Mouse (Mus musculus): ENCODE measurements around the gene Gjb3. TPM values are rescaled to one million over a fixed set of nuclear protein-coding genes. Genes with fewer than 3 reads are reported as not detected.

Gjb3 gene
- polyA plus RNA-seq, 1 experiment, result 0.18 TPM

DNA sequence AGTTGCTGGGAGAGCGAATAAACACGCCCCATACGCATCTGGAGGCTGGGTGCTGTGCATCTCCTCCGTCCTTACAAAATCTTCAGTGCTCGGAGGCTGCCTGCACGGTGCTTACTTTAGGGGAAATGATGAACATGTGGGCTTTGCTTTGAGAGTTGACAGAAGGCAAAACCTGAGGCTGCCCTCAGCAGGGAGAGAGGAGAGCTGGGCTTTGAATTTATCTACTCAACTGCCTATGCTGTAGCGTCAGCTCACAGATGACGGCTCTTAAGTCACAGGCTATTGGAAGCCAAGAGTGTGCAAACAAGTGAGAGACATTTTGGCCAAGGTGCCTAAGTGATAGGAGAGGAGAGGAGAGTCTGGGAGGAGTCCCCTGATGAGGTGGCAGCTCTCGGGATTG, 51.4 kb downstream of the Gjb3 start:
- 68% methylated on average over 9 of the region's 9 CpGs for WGBS
- no peak overlapping the region for H3K4me3 ChIP-seq (replicated peaks; ENCODE audit: insufficient read depth, low read depth, low read length)
- H3K27ac ChIP-seq (ENCODE audit: insufficient read depth, low read length), result no peak overlapping the region
- no peaks in the 10 kb centered on the region for H3K27me3 ChIP-seq (ENCODE audit: control insufficient read depth, insufficient read depth, low read length)
- no peak for TF ChIP-seq POLR2A (IDR thresholded peaks at IDR 0.05; ENCODE audit: borderline replicate concordance, insufficient read depth, low read length)
- TF ChIP-seq CTCF (IDR thresholded peaks at IDR 0.05; ENCODE audit: borderline replicate concordance, insufficient read depth, low read depth, low read length), result no peak
- no peaks in the 10 kb centered on the region for H3K4me1 ChIP-seq (ENCODE audit: control insufficient read depth, insufficient read depth, low read length)
- DNase-seq, result no peak

- no peaks in the 10 kb centered on the region for H3K4me1 ChIP-seq (ENCODE audit: control insufficient read depth, insufficient read depth, low read length)
- 41% methylated on average over 9 of the region's 9 CpGs for WGBS
- no peak overlapping the region for H3K4me3 ChIP-seq (replicated peaks; ENCODE audit: insufficient read depth, low read depth, low read length)
- TF ChIP-seq CTCF (IDR thresholded peaks at IDR 0.05; ENCODE audit: borderline replicate concordance, insufficient read depth, low read depth, low read length), result no peak
- no peak for TF ChIP-seq POLR2A (IDR thresholded peaks at IDR 0.05; ENCODE audit: borderline replicate concordance, insufficient read depth, low read length)
- H3K27ac ChIP-seq (ENCODE audit: insufficient read depth, low read length), result no peak overlapping the region
- H3K27me3 ChIP-seq (ENCODE audit: control insufficient read depth, insufficient read depth, low read length), result no peaks in the 10 kb centered on the region
- DNase-seq, result no peak
Measured at GRCm38 (mm10) chr4:127278451-127279001, 52.1 kb downstream of the Gjb3 start.

Other genes starting within 250 kb of the Gjb3 start
- 11.4 and 14.0 TPM in 2 replicates for gene Tmem35b, start 207.2 kb downstream of the Gjb3 start, polyA plus RNA-seq (2012; rRNA removed)
- gene Dlgap3, start 161.6 kb downstream of the Gjb3 start, polyA plus RNA-seq (2012; rRNA removed), result 56.1 and 59.8 TPM in 2 replicates
- gene Smim12, start 87.1 kb downstream of the Gjb3 start, polyA plus RNA-seq (2012; rRNA removed), result 95.5 and 106 TPM in 2 replicates
- 7.5 and 8.3 TPM in 2 replicates for gene Gja4, start 16.8 kb downstream of the Gjb3 start, polyA plus RNA-seq (2012; rRNA removed)
- gene Gjb4, start 23.2 kb upstream of the Gjb3 start, polyA plus RNA-seq (2012; rRNA removed), result 0.10 TPM in 1 of 2 replicates, not detected in the other
- 0.05 and 0.06 TPM in 2 replicates for gene Gjb5, start 27.3 kb upstream of the Gjb3 start, polyA plus RNA-seq (2012; rRNA removed)

All from cerebellum, adult 2 months (tissue).